Mouse (Mus musculus): ENCODE results near the gene Tsnax.

DNA sequence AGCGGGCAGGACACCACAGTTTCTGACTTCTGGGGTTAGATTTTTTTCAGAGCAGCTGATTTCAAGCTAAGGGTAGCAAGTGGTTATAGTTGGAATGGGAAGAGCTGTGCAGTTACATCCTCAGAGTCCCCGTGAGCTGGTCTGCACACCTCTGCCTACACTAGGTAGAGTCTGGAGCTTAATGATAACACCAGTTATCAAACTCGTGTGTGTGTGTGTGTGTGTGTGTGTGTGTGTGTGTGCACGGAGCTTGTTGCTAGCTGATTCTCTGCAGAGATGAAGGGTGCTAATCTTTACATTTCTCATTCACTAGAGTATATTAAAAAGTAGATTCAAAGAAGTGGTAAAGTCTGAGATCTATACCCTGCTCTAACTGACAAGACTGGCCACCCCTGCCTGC lies 38.5 kb upstream of the Tsnax start:
- TF ChIP-seq CTCF (IDR thresholded peaks at IDR 0.05; ENCODE audit: low read depth, low read length) = no peak
- no peak for TF ChIP-seq POLR2A (IDR thresholded peaks at IDR 0.05; ENCODE audit: borderline replicate concordance, low read depth, low read length)
